Mouse (Mus musculus): ENCODE measurements around the gene Gm10600.
"Not testable (repeated sequence)": the region's sequence is repeated elsewhere in the genome, so short reads cannot be mapped to it uniquely, and the experiment has no call there.

Gene Gm10600

GRCm38 (mm10) chr4:42240339-42240738, at the start of gene Gm10600:
Gene Gm10600, plus strand, starts transcription at chr4:42240639.
- not testable (repeated sequence) for DNase-seq (ENCODE audit: low spot score in 2 of 2)

GRCm38 (mm10) chr4:42255467-42255866, 15.0 kb downstream of the Gm10600 start, which contains the start of gene Ccl21b:
Gene Ccl21b, plus strand, starts transcription at chr4:42255767.
- DNase-seq (ENCODE audit: low spot score in 2 of 2) = not testable (repeated sequence)
